Mouse (Mus musculus) cortical plate, adult 2 months (tissue): Measurements from ENCODE around the gene Lin9. TPM values are rescaled to one million over a fixed set of nuclear protein-coding genes. Genes with fewer than 3 reads are reported as not detected.
"Not testable (repeated sequence)": the region's sequence is repeated elsewhere in the genome, so short reads cannot be mapped to it uniquely, and the experiment has no call there.

Experiments used
- H3K27ac ChIP-seq: fragments of 200-500 bp; 2 replicates; pipeline ENCODE4 v1.5.1; 2012; ENCODE audit warnings: low read length, control low read depth, inconsistent platforms; ENCODE audit not compliant: insufficient read depth
- H3K4me1 ChIP-seq: fragments of 200-500 bp; 2 replicates; pipeline ENCODE4 v1.6.1; 2011; ENCODE audit warnings: low read length; ENCODE audit not compliant: control insufficient read depth, insufficient read depth
- H3K4me3 ChIP-seq: fragments of 200-500 bp; 2 replicates; pipeline ENCODE4 v1.5.1; 2011; ENCODE audit warnings: mild to moderate bottlenecking, low read length, control low read depth; ENCODE audit not compliant: insufficient read depth
- CTCF ChIP-seq: fragments of 200-500 bp; IDR thresholded peaks from 2 replicates; pipeline ENCODE4 v1.5.1; 2011; ENCODE audit warnings: mild to moderate bottlenecking, control low read depth, low read length; ENCODE audit not compliant: insufficient read depth; ENCODE audit errors: extremely low read depth
- POLR2A ChIP-seq: fragments of 200-500 bp; IDR thresholded peaks from 2 replicates; pipeline ENCODE4 v1.6.1; 2011; ENCODE audit warnings: mild to moderate bottlenecking, low read length, control low read depth; ENCODE audit not compliant: insufficient read depth; ENCODE audit errors: extremely low read depth
- polyA plus RNA-seq: library from polyadenylated mRNA; depleted of rRNA; stranded (reverse); fragments of >200 nt; gene quantifications from 2 replicates; pipeline ENCODE4 v1.2.3, GENCODE M21; 2012

Gene Lin9
- polyA plus RNA-seq, 1 experiment: 2.8 TPM

- Histone ChIP-seq H3K27ac (no peak overlapping the region), H3K4me3 (no peak overlapping the region), H3K4me1 (no peaks in the 10 kb centered on the region)
- TF ChIP-seq CTCF: 0 out of 2 replicates have a peak, but pooled peaks have one; percentile 11
- no peak for TF ChIP-seq POLR2A
These were observed 17.0 kb upstream of the Lin9 start for GRCm38 (mm10) chr1:180623911-180624310.

DNA sequence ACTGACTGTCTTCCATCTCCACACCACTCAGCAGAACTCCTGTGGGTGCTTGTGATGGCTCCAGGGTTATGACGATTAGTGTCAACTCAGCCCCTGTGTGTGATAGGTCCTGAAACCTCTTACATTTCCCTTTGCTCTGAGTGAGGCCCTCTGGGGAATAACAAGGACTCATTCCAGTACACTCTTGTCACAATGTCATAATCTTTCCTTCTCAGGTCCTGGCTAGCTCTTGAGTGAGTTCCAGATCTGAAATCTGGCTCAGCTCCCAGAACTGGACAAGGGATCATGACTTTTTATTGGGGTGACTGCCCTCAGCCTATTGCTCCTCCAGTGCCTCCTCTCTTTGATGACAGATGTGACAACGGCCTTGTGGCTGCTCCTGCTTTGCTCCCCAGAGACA is 14.8 kb upstream of the Lin9 start:
- no peaks in the 10 kb centered on the region for H3K4me1 ChIP-seq
- TF ChIP-seq CTCF (no peak), POLR2A (no peak)
- H3K4me3 ChIP-seq: no peak overlapping the region
- H3K27ac ChIP-seq: no peak overlapping the region

GRCm38 (mm10) chr1:180637796-180638195 is 3.2 kb upstream of the Lin9 start:
- H3K27ac ChIP-seq, H3K4me3 ChIP-seq, H3K4me1 ChIP-seq: not testable (repeated sequence)

- no peak overlapping the region; the same call in 1 of the 2 replicates for H3K4me3 ChIP-seq
- no peaks in the 10 kb centered on the region for H3K4me1 ChIP-seq
- TF ChIP-seq CTCF (no peak), POLR2A (no peak)
- no peak overlapping the region for H3K27ac ChIP-seq
These were observed 1.2 kb upstream of the Lin9 start for GRCm38 (mm10) chr1:180639416-180640401.

DNA sequence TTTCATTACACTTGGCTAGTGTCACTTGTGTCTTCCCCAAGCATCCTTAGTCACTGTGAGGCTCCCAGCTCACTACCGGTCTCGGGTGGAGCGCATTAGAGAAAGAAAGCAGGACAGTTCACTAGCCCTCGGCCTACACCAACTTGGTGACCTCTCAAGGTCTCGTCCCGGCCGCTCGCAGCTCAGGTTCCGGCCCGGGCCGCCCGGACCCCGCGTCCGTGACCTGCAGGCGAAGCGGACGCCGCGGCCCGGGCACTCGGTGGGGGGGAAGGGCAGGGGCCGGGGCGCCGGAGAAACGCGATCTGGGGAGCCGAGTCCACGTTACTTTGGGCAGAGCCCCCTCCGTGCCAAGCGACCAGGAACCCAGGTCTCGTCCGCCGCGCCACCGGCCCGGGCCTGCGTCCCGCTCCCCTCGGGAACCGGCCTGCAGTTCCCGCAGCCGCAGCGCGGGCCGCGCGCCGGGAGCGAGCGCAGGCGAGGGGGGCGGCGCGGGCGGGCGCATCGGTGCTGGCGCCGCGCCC is 285 bp upstream of the Lin9 start:
- peak overlapping the region; percentile 70 for H3K4me3 ChIP-seq
- TF ChIP-seq POLR2A: no peak
- no peak for TF ChIP-seq CTCF
- H3K4me1 ChIP-seq: no peaks in the 10 kb centered on the region
- H3K27ac ChIP-seq: no peak overlapping the region

DNA sequence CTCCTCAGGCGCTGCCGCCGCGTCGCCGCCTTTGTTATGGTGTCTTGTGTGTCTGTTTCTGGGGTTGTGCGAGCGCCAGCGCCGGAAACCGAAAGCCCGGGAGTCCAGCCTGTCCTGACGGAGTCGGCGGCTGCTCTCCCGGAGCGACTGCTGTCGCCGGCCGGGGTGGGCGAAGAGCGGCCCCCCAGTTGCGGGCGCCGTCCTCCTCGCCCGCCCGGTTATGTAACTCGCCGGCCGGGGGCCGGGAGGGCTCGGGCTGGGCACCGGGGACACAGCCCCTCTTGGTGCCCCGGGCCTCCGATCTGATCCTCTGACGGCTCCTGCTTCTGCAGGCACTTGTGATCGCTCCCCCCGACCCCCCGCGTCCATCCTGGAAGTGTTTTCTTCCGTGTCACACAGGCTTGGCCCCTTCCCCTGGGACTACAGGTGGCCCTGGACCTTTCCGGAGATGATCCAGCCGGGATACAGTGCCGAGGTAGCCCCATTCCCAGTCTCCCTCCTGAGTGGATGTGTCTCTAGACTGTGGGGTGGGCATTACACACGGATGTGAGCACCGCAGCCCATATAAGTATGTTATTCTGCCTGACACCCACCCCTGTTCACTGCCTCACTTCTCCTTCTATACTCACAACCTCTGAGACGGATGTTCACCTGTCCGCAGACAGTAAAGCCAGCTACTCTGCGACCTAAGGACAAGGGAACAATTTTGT is 723 bp downstream of the Lin9 start:
- no peaks in the 10 kb centered on the region for H3K4me1 ChIP-seq
- H3K4me3 ChIP-seq: peak overlapping the region; percentile 70
- no peak overlapping the region for H3K27ac ChIP-seq
- TF ChIP-seq CTCF: no peak
- TF ChIP-seq POLR2A: no peak

- H3K4me3 ChIP-seq: peak overlapping the region; percentile 70
- no peaks in the 10 kb centered on the region for H3K4me1 ChIP-seq
- TF ChIP-seq POLR2A (no peak), CTCF (no peak)
- H3K27ac ChIP-seq: no peak overlapping the region
These were observed 1.2 kb downstream of the Lin9 start for GRCm38 (mm10) chr1:180642228-180642564.

- no peaks in the 10 kb centered on the region for H3K4me1 ChIP-seq
- TF ChIP-seq CTCF (no peak), POLR2A (no peak)
- H3K27ac ChIP-seq: no peak overlapping the region
- no peak overlapping the region for H3K4me3 ChIP-seq
These were observed 50.3 kb downstream of the Lin9 start for GRCm38 (mm10) chr1:180691284-180691683.

- H3K4me3 ChIP-seq: no peak within 1 kb of the TSS
- TF ChIP-seq POLR2A (no peak), CTCF (no peak)
- H3K4me1 ChIP-seq: no peaks in the 10 kb centered on the region
- no peak within 1 kb of the TSS for H3K27ac ChIP-seq
These were observed 55.8 kb downstream of the Lin9 start, which contains the start of gene Mixl1 for GRCm38 (mm10) chr1:180696626-180697352. Gene Mixl1 (minus strand): TSS chr1:180697034.
